Mouse (Mus musculus) cerebellum, postnatal 4 days (tissue): ENCODE data around the gene Tcf7l1.
"Not testable (repeated sequence)": the region's sequence is repeated elsewhere in the genome, so short reads cannot be mapped to it uniquely, and the experiment has no call there.

Source experiments
- DNase-seq, 2 experiments: peaks; one replicate each; pipeline ENCODE4 v3.0.0; 2022; ENCODE audit warnings: low spot score in 2 of 2, mixed read lengths in 1 of 2

The Tcf7l1 gene

DNA sequence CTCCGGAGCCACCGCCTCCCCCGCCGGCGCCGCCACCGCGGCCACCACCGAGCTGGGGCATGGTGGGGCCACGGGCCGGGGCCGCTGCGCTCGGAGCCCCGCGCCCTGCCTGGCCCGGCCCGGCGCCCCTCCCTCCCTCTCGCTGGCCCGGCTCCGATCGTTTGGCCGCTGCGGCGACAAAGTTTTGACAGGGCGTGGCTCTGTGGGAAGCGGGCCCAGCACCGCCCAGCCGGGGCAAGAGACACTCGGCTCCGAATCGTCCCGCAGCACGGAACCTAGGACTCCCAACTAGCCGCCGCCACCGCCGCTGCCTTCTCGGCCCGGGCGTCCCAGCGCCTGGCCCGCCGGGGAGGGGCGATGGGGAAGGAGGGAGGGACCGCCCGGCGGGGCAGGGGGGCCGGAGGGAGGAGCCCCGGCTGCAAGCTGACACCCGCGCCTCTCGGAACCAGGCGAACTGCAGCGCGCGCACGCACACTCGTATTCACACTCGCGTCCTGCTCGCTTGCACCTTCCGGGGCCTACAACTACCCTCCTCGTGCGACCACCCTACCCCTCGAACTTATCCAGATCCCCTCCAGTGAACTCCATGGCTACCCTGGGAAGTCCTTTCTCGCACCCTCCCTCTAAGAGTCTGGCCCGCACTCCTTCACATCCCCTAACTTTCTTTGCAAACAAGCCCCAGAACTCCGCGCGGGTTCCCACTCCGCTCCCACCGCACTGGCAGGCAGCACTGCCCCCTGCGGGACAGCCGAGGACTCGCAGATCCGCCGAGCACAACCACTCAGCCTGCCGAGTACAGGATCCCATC is at the start of gene Tcf7l1:
Gene Tcf7l1 (minus strand): TSS at position 363 of the 808 bp plus-strand sequence.
- DNase-seq: peak; percentile 95

DNA sequence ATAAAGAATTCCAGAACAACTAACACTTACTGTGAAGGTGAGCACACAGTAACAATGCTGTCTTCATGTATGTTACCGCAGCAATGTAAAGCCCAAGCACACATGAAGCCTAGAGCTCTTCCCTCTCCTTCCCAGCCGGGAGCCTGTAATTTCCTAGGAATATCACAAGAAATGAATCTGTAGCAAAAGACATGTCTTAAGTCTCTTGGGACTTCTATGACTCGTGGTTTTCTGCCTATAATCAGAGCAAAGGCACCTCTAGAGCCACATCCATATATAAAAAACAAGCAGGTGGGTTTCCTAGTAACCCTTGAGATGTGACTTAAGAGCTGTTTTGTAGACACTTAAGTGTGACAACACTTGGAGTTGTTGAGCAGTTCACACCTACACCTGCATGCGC is 48.7 kb upstream of the Tcf7l1 start:
- no peak for DNase-seq

GRCm38 (mm10) chr6:72834518-72834917 is 45.5 kb upstream of the Tcf7l1 start:
- DNase-seq: no peak

GRCm38 (mm10) chr6:72831858-72832257 is 42.8 kb upstream of the Tcf7l1 start:
- no peak for DNase-seq

DNA sequence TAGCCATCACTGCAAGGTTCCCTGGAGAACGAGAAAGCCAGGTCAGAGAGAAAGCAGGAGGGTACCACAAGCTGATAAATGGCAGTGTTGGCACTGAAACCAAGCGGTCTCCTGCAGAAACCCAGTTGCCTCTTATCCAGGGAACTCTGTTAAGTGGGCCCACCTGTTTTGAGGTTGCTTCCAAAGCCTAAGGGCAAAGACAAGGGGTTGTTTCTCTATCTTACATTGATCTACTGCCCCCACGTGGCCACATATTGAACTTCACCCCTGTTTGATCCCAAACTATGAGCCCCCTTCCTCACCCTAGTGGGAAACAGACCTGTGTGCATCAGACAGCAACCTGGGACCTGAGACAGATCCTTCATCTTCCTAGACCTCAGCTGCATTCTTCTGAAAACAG is 42.2 kb upstream of the Tcf7l1 start:
- peak; percentile 45 to 75 for DNase-seq

GRCm38 (mm10) chr6:72828857-72829256 is 39.8 kb upstream of the Tcf7l1 start:
- DNase-seq: no peak

DNA sequence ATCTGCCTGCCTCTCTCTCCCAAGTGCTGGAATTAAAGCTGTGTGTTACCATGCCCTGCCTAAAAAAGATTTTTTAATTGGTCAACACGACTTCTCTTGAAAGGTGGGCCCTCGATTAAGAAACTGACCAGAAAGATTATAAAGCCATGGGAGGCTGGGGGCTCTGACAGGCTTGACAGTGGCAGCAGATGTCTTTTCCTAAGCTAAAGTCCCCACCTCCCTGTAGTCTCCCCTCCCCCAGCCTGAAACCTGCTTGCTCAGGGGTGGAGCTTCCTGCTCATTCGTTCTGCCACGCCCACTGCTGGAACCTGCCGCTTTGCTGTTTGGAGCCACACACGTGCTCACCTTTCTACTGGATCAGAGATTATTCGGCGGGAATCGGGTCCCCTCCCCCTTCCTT is 39.0 kb upstream of the Tcf7l1 start:
- not testable (repeated sequence) for DNase-seq

DNA sequence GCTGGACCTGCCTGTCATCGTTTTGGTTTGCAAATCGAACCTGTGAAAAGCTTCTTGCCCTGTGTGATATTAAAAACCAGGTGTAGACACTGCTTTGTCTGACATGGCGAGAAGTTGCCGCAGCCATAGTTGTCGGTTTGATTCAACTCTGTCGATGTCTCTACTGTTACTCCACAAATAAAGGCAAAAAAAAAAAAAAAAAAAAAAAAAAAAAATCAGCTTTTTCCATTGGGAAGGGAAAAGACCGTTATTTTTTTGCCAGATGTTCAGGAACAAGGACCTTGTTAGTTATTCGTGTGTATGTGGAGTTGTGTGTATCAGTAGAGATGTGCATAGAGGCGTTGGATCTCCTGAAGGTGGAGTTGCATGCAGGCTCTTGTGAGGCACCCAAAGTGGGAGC is 36.7 kb upstream of the Tcf7l1 start:
- DNase-seq: no peak

DNA sequence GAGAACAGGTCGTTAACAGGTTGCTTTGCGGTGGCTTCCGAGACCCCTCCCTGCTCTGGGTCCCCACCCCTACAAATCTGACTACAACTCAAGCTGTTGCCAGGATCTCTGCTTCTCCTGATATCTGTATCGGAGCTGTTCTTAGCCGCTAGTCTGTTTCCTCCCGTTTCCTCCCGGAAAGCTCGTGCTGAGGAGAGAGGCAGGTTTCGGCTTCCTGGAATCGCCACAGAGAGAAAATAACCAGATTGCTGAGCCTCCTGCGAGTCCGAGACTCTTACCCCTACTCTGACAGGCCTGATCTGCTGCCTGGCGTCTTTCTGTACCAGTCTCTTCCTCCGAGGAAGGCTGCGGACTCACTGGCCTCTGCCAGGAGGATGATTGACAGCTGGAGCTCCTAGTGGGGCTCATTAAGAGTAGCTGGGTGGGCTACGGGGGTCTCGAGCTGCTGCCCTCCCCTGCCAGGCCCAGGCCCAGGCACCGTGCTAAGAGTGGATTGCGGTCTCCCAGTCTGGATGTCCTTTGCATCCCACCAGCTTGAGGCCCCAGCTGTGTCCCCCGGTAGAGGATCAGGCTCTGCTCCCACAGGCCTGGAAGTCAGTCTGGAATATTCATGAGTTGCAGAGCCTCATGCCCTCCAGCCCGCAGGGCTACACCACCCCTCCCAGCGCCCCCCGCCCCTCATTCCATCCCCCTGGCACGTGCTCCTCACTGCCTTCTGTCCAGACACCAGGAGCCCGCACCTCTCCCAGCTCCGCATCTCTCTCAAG is 36.1 kb upstream of the Tcf7l1 start:
- no peak for DNase-seq

GRCm38 (mm10) chr6:72813456-72813855 is 24.4 kb upstream of the Tcf7l1 start:
- DNase-seq: no peak

DNA sequence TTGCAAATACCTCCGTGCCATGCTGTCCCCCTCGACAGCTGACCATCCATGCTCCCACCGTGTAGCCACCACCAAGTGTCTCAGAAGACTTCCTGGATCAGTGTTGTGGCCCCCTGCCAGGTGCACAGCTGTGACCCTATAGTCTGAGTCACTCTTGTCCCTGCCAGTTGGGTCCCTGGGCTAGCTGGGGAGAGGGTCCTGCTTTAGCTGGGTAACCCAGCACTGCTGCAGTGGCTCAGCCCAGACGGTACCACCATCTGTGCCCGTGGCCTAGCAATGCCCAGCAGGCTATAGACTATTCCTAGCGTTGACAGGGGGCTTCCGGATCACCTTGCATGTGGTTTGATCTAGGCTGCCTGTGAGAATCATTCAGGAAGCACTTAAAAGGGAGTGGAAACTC is 21.2 kb upstream of the Tcf7l1 start:
- DNase-seq: peak in 1 of 2 experiments; percentile 19

GRCm38 (mm10) chr6:72809522-72810149 is 20.6 kb upstream of the Tcf7l1 start:
- no peak for DNase-seq

DNA sequence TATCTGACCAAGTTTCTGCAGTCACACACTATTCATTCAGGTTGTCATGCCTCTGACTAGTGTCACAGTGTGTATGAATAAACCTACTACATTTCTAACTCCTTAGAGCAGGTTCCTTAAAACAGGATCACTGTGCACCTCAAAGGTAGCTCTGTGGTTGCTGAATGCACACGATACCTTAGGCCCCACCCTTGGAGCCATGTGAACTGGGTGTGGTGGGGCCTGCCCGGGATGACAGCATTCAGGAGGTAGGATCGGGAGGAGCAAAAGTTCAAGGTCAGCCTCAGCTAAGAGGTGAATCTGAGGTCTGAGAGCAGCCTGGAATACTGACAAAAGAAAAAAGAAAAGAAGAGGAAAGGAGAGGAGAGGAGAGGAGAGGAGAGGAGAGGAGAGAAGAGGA is 19.3 kb upstream of the Tcf7l1 start:
- no peak for DNase-seq

DNA sequence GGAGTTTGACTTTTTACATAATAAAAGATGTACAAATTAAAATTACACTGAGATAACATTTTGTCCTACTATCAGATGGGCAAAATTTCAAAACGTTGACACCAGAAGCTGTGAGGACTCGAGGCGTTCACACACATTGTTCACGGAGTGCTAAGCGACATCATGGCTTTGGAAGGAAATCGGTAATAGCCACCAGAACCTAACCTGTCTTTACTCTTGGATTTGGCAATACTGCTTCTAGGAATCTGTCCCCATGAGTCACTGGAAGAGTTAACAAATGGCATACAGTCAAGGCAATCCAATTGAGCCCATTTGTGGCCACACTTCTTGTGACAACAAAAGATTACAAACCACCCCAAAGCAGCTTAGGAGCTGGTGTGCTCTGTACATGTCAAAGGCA is 14.6 kb upstream of the Tcf7l1 start:
- DNase-seq: no peak

DNA sequence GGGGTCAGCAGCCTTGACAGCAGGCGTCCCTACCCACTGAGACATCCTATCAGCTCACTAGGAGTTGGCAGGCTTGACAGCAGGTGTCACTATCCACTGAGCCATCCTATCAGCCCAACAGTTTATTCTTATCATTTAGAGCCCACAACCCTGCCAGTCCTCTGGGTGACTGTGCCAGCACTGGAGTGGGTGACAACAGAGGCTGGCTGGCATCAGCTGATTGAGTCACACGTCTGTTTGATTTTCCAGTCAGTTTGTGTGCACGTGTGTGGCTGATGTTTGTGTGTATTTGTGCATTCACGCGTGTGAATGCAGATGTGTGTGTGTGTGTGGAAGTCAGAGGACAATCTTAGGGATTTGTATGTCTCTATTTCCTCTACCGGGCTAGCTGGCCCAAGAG is 13.1 kb upstream of the Tcf7l1 start:
- no peak for DNase-seq

- DNase-seq: no peak
Observed at GRCm38 (mm10) chr6:72800641-72801040, 11.6 kb upstream of the Tcf7l1 start.

- DNase-seq: no peak
Observed at GRCm38 (mm10) chr6:72797763-72798162, 8.7 kb upstream of the Tcf7l1 start.

GRCm38 (mm10) chr6:72795444-72795843 is 6.4 kb upstream of the Tcf7l1 start:
- no peak for DNase-seq

- no peak for DNase-seq
Observed at GRCm38 (mm10) chr6:72794870-72795269, 5.8 kb upstream of the Tcf7l1 start.

DNA sequence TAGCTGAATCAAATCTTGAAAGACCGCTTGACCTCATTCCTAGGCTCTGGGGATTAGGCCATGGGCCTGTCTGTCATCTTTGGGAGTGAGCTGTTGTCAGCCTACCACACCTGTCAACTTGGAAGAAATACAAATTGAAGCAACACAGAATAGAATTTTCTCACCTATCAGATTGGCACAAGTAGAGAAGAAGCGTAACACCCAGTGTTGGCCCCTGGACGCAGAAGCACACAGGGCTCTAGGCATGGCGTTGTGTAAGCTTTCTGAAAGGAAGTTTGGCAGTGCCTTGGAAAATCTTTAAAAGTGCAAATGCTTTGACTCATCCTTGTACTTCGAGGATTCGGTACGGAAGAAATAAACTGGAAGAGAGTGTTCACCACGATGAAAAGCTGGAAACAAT is 3.6 kb upstream of the Tcf7l1 start:
- DNase-seq: no peak

DNA sequence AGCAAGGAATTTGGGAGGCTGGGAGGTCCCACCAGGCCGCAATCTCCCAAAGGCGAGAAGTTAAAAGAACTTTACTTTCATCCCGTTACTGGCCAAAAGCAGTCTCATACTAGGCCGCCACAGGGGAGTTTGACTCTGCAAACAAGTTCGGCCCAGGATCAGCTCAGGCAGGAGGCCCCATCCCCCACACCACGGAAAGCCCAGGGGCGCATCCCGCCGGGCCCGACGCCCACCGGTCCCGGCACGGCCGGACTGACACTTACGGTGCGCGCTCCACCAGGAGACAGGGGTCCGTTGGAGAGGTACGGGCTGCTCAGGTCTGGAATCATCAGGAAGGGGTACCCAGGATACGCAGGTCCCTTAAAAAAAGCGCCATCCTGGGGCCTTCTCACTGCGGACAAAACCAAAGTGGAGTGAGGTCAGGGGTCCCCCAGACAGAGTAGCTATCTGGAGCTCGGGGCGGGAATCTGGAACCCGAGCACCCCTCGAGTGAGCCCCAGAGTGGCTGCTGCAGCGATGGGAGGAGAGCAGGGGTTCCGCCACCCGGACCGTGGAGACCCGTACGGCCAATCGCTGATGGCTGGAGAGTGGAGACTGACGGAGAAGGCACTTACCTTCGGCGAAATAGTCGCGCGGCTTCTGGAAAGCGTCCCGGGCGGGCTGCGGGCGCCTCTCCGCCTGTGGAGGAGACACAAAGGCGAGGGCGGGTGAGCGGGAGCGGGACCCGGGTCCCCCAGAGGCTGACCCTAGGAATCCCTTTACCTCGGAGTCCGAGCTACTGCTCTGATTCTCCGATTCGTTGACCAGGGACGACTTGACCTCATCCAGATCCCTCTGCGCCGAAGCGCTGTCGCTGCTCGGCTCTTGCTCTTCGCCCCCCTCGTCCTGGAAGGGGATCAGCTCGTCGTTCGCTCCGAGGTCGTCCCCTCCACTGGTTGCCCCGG is 834 bp downstream of the Tcf7l1 start:
- peak in 1 of 2 experiments; percentile 31 for DNase-seq
